Mouse (Mus musculus) hindbrain, embryonic 10.5 days (tissue): ENCODE data around the gene Nr4a1. TPM values are rescaled to one million over a fixed set of nuclear protein-coding genes. Genes with fewer than 3 reads are reported as not detected.

Experiments used
- DNase-seq: peaks from one replicate; pipeline ENCODE4 v3.0.0-alpha.2; 2017; ENCODE audit warnings: low spot score
- H3K27ac ChIP-seq: fragments of 300-500 bp; sonication (generic); 2 replicates; pipeline ENCODE4 v1.5.1; 2016; ENCODE audit warnings: mild to moderate bottlenecking, moderate library complexity
- H3K27me3 ChIP-seq: fragments of 300-500 bp; sonication (generic); 2 replicates; pipeline ENCODE4 v1.6.1; 2016; ENCODE audit warnings: mild to moderate bottlenecking; ENCODE audit not compliant: poor library complexity, insufficient read depth, severe bottlenecking
- H3K36me3 ChIP-seq: fragments of 300-500 bp; sonication (generic); 2 replicates; pipeline ENCODE4 v1.6.1; 2016; ENCODE audit warnings: mild to moderate bottlenecking, moderate library complexity
- H3K4me1 ChIP-seq: fragments of 300-500 bp; sonication (generic); replicated peaks from 2 replicates; pipeline ENCODE4 v1.6.1; 2016; ENCODE audit warnings: mild to moderate bottlenecking
- H3K4me3 ChIP-seq: fragments of 300-500 bp; sonication (generic); 2 replicates; pipeline ENCODE4 v1.5.1; 2016; ENCODE audit warnings: mild to moderate bottlenecking, moderate library complexity
- H3K9me3 ChIP-seq: fragments of 300-500 bp; sonication (generic); 2 replicates; pipeline ENCODE4 v1.6.1; 2016; ENCODE audit warnings: mild to moderate bottlenecking, moderate library complexity
- WGBS: fragments of 180-500 bp; shearing (Covaris S2); methylation state at CpG from one replicate; pipeline ENCODE4 v1.1.7; 2016; 5-methylcytosine and 5-hydroxymethylcytosine counted together
- polyA plus RNA-seq: library from polyadenylated mRNA; unstranded; fragments of >200 nt; fragmentation: Nextera tagmentation; extraction: Ambion mirVana; gene quantifications from 2 replicates; pipeline ENCODE4 v1.2.1, GENCODE M21; 2016

The Nr4a1 gene
- polyA plus RNA-seq, 1 experiment from 2014 or later = 5.1 TPM

- H3K4me1 ChIP-seq = peaks cover 25% of the 10 kb centered on the region
- no peaks in the 10 kb centered on the region for H3K9me3 ChIP-seq
- peaks cover 12% of the 10 kb centered on the region for H3K27me3 ChIP-seq
- H3K36me3 ChIP-seq = no peaks in the 10 kb centered on the region
- 0 out of 2 replicates have a peak overlapping the region, but pooled peaks have one; percentile 9 for H3K27ac ChIP-seq
- 51% methylated on average over 5 of the region's 5 CpGs for WGBS
- no peak overlapping the region for H3K4me3 ChIP-seq
- no peak for DNase-seq
Measured at GRCm38 (mm10) chr15:101248029-101248710, 5.9 kb upstream of the Nr4a1 start.

- Histone ChIP-seq H3K27ac (no peak overlapping the region), H3K36me3 (no peaks in the 10 kb centered on the region), H3K27me3 (peaks cover 26% of the 10 kb centered on the region), H3K9me3 (no peaks in the 10 kb centered on the region), H3K4me1 (peaks cover 40% of the 10 kb centered on the region), H3K4me3 (no peak overlapping the region)
- WGBS = 84% methylated on average over 9 of the region's 9 CpGs
- no peak for DNase-seq
Measured at GRCm38 (mm10) chr15:101250220-101250800, 3.8 kb upstream of the Nr4a1 start.

GRCm38 (mm10) chr15:101251930-101252329 is 2.1 kb upstream of the Nr4a1 start:
- DNase-seq = no peak
- WGBS = 89% methylated on average over 5 of the region's 5 CpGs
- no peak overlapping the region for H3K27ac ChIP-seq
- H3K4me1 ChIP-seq = peaks cover 43% of the 10 kb centered on the region
- H3K9me3 ChIP-seq = no peaks in the 10 kb centered on the region
- H3K27me3 ChIP-seq = peaks cover 29% of the 10 kb centered on the region
- H3K4me3 ChIP-seq = no peak overlapping the region
- no peaks in the 10 kb centered on the region for H3K36me3 ChIP-seq

GRCm38 (mm10) chr15:101252614-101253013 is 1.5 kb upstream of the Nr4a1 start:
- WGBS = 89% methylated on average over 6 of the region's 6 CpGs

GRCm38 (mm10) chr15:101253563-101253885 is 545 bp upstream of the Nr4a1 start:
- peak overlapping the region; percentile 93 for H3K27ac ChIP-seq
- no peak for DNase-seq
- no peaks in the 10 kb centered on the region for H3K9me3 ChIP-seq
- H3K4me1 ChIP-seq = peaks cover 37% of the 10 kb centered on the region
- H3K4me3 ChIP-seq = peak overlapping the region; percentile 77
- 40% methylated on average over 3 of the region's 3 CpGs for WGBS
- no peaks in the 10 kb centered on the region for H3K36me3 ChIP-seq
- H3K27me3 ChIP-seq = peaks cover 29% of the 10 kb centered on the region

More at GRCm38 (mm10) chr15:101252614-101253013, 1.5 kb upstream of the Nr4a1 start:
- Histone ChIP-seq H3K9me3 (no peaks in the 10 kb centered on the region), H3K4me3 (no peak overlapping the region), H3K36me3 (no peaks in the 10 kb centered on the region), H3K27ac (no peak overlapping the region), H3K4me1 (peaks cover 41% of the 10 kb centered on the region), H3K27me3 (peaks cover 29% of the 10 kb centered on the region)
- DNase-seq = no peak

GRCm38 (mm10) chr15:101255842-101256462 is 1.9 kb downstream of the Nr4a1 start:
- no peak overlapping the region for H3K4me3 ChIP-seq
- WGBS = 79% methylated on average over 7 of the region's 7 CpGs
- H3K36me3 ChIP-seq = no peaks in the 10 kb centered on the region
- no peak for DNase-seq
- no peaks in the 10 kb centered on the region for H3K9me3 ChIP-seq
- H3K27ac ChIP-seq = peak overlapping the region; percentile 13; the same call in 1 of the 2 replicates
- peaks cover 26% of the 10 kb centered on the region for H3K27me3 ChIP-seq
- peaks cover 48% of the 10 kb centered on the region for H3K4me1 ChIP-seq

DNA sequence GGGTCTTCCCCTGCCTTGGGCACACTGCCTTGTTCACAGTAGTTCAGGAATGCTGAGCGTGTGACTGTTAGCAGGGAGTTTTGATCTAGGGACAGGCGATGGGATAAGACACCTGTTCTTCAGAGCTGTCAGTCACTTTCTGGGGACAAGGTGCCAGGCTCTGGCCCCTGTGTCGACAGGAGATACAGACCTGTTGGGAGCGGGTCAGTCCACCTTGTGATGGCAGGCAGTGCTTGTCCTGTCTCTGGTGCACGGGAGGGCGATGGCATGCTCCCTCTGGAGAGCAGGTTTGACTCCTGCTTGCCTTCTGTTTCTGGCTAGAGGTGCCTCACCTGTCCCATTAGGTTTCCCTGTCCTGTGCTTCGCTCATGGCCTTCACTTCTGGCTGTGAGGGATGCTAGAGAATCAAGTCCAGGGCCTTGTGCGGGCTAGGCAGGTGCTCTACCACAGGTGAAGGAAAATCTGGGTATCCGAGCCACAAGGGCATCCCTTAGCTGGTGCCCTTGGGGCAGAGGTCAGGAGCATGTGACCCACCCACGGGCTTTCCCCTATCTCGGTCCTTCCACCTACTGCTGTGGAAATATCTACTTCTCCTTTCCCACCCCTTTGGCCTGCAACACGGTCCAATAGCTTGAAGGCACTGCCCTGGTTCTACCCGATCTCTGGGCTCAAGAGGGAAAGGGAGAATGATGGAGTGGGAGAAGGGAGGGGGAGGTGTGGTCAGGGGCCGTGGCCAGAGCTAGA is 2.6 kb downstream of the Nr4a1 start:
- DNase-seq = no peak
- WGBS = 81% methylated on average over 14 of the region's 14 CpGs
- peaks cover 55% of the 10 kb centered on the region for H3K4me1 ChIP-seq
- H3K27ac ChIP-seq = peak overlapping the region; percentile 13; the same call in 1 of the 2 replicates
- H3K27me3 ChIP-seq = peaks cover 26% of the 10 kb centered on the region
- no peak overlapping the region for H3K4me3 ChIP-seq
- H3K36me3 ChIP-seq = no peaks in the 10 kb centered on the region
- no peaks in the 10 kb centered on the region for H3K9me3 ChIP-seq

DNA sequence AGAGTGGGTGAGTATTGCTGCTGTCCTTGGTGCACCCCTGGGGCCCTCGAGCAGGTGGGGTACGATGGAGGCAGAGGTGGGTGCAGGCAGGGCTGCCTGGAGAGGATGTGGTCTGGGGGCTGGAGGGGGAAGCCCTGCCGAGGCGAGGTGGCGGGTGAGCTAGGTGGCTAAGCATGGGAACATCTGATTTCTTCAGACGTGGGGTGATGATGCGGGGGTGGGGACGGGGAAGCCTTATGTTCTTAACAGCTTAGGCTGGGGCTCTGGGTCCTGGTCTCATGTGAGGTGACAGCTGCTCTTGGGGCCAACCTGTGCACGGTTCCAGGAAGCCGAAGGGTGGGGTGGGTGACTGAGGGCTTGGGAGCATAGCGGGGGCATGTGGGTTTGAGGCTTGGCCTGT is 4.4 kb downstream of the Nr4a1 start:
- Histone ChIP-seq H3K9me3 (no peaks in the 10 kb centered on the region), H3K27me3 (peaks cover 16% of the 10 kb centered on the region), H3K36me3 (no peaks in the 10 kb centered on the region), H3K27ac (no peak overlapping the region), H3K4me1 (peaks cover 66% of the 10 kb centered on the region), H3K4me3 (no peak overlapping the region)
- 89% methylated on average over 11 of the region's 11 CpGs for WGBS
- no peak for DNase-seq

GRCm38 (mm10) chr15:101259922-101260321 is 5.9 kb downstream of the Nr4a1 start:
- Histone ChIP-seq H3K9me3 (no peaks in the 10 kb centered on the region), H3K36me3 (no peaks in the 10 kb centered on the region), H3K27ac (no peak overlapping the region), H3K4me3 (no peak overlapping the region), H3K27me3 (peaks cover 20% of the 10 kb centered on the region), H3K4me1 (peaks cover 52% of the 10 kb centered on the region)
- WGBS = 80% methylated on average over 3 of the region's 3 CpGs
- DNase-seq = no peak

DNA sequence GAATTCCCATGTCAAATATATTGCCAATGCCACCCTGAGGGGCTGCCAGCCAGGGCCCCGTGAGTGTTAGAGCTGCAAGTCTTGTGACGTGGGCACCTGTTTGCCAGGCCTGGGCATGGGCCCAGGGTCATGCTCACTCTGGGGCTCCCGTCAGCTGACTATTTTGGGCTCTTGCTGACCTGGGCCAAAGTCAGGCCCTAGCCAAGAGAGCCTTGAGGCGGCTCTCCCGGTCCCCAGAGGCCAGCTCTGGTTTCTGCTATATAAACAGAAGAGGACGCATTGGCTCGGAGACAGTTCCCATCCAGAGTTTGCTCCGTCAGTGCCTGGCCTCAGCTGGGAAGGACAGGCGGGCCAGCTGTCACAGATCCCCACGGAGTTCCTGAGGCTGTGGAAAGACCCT is 6.3 kb downstream of the Nr4a1 start:
- H3K27me3 ChIP-seq = peaks cover 22% of the 10 kb centered on the region
- no peak for DNase-seq
- no peak overlapping the region for H3K4me3 ChIP-seq
- no peaks in the 10 kb centered on the region for H3K36me3 ChIP-seq
- H3K9me3 ChIP-seq = no peaks in the 10 kb centered on the region
- 57% methylated on average over 10 of the region's 10 CpGs for WGBS
- peaks cover 52% of the 10 kb centered on the region for H3K4me1 ChIP-seq
- H3K27ac ChIP-seq = no peak overlapping the region

DNA sequence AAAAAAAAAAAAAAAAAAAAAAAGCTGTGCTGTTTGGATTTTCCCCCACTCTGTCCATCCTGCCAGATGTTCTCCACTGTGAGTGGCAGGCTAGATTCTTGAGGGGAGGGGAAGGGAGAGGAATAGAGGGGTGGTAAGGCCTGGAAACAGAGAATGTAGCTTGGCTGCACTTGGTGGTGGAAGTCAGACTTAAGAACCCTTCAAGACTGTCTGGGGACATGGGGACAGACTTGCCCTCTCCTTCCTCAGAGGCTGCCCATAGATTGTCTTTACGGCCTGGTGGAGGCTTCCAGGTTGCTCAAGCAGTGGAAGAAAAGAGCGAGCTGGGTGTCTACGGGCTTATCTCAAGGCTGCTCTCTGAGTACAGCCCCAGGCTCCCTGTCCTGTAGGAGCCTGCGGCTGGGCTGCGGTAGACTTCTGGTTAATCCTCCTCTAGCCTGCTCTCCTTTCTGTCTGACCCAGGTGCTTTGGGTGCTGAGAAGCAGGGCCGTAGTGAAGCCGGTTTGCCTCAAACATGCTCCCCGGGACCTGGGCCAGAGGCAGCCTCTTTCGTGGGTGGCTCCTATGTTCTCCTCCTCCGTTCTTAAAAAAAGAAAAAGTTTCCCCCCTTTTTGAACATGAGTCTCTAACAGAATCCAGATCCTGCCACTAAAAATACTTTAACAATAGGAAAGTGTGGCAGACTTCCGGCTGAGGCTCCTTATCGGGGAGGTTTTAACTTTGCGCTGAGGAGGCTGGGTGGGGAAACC is 7.0 kb downstream of the Nr4a1 start:
- H3K4me1 ChIP-seq = peaks cover 53% of the 10 kb centered on the region

GRCm38 (mm10) chr15:101262502-101262901 is 8.4 kb downstream of the Nr4a1 start:
- Histone ChIP-seq H3K4me1 (peaks cover 55% of the 10 kb centered on the region), H3K36me3 (no peaks in the 10 kb centered on the region), H3K27me3 (peaks cover 41% of the 10 kb centered on the region), H3K4me3 (no peak overlapping the region), H3K9me3 (no peaks in the 10 kb centered on the region), H3K27ac (no peak overlapping the region)
- DNase-seq = no peak
- 69% methylated on average over 5 of the region's 5 CpGs for WGBS

More for the DNA sequence above, 7.0 kb downstream of the Nr4a1 start:
- H3K9me3 ChIP-seq = no peaks in the 10 kb centered on the region
- H3K4me3 ChIP-seq = no peak overlapping the region
- no peak for DNase-seq
- WGBS = 68% methylated on average over 13 of the region's 13 CpGs
- peaks cover 26% of the 10 kb centered on the region for H3K27me3 ChIP-seq
- no peaks in the 10 kb centered on the region for H3K36me3 ChIP-seq
- peak overlapping the region; percentile 64 for H3K27ac ChIP-seq
